ENCODE assay signal across 8 mouse cellular contexts in genomic region chr17:22866845-22867481, GRCm38 (mm10). TPM values are rescaled to one million over a fixed set of nuclear protein-coding genes. Genes with fewer than 3 reads are reported as not detected.
DNase-seq lines count a peak whose midpoint lies in the region; ATAC-seq and TF ChIP-seq lines count a peak whose summit lies in the region.

Gene Zfp945, minus strand, starts transcription at chr17:22867134.

- TF ChIP-seq POLR2A in bone marrow macrophage, adult 2 months (IDR thresholded peaks at IDR 0.05; ENCODE audit: borderline replicate concordance, low read depth, low read length) = no peak
- TF ChIP-seq POLR2A in embryonic fibroblast, embryonic 13.5 days (IDR thresholded peaks at IDR 0.05; ENCODE audit: low read depth, low read length) = peak; percentile 50
- TF ChIP-seq POLR2A in spleen, adult 2 months (IDR thresholded peaks at IDR 0.05; ENCODE audit: low read depth, low read length) = no peak

- no peaks in the 10 kb centered on the region for H3K27me3 ChIP-seq in limb, embryonic 12.5 days
- H3K27me3 ChIP-seq in midbrain, embryonic 14.5 days (ENCODE audit: control insufficient read depth, insufficient read depth, low read length) = no peaks in the 10 kb centered on the region
- no peaks in the 10 kb centered on the region for H3K27me3 ChIP-seq in spleen, adult 2 months (ENCODE audit: control insufficient read depth, insufficient read depth, low read length)

- no peak for TF ChIP-seq CTCF in bone marrow macrophage, adult 2 months (IDR thresholded peaks at IDR 0.05; ENCODE audit: low read depth, low read length)
- TF ChIP-seq CTCF in embryonic fibroblast, embryonic 13.5 days (IDR thresholded peaks at IDR 0.05; ENCODE audit: borderline replicate concordance, insufficient read depth, low read length) = no peak
- TF ChIP-seq CTCF in spleen, adult 2 months (IDR thresholded peaks at IDR 0.05; ENCODE audit: extremely low read depth, insufficient read depth, insufficient read length, insufficient replicate concordance) = no peak

- peak within 1 kb of the TSS; percentile 50 for H3K27ac ChIP-seq in bone marrow macrophage, adult 2 months (ENCODE audit: insufficient read depth, low read depth, low read length)
- H3K27ac ChIP-seq in embryonic fibroblast, embryonic 13.5 days (ENCODE audit: insufficient read depth, low read length) = peak within 1 kb of the TSS; percentile 92
- H3K27ac ChIP-seq in limb, embryonic 12.5 days = peak within 1 kb of the TSS; percentile 91
- peak within 1 kb of the TSS; percentile 75 for H3K27ac ChIP-seq in midbrain, embryonic 14.5 days (replicated peaks; ENCODE audit: low read depth, low read length)
- peak within 1 kb of the TSS; percentile 58 for H3K27ac ChIP-seq in spleen, adult 2 months (ENCODE audit: insufficient read depth, low read length)

- H3K9me3 ChIP-seq in limb, embryonic 12.5 days = no peaks in the 10 kb centered on the region
- no peaks in the 10 kb centered on the region for H3K9me3 ChIP-seq in midbrain, embryonic 14.5 days (ENCODE audit: control insufficient read depth, low read length)

- 0 out of 2 replicates have a peak, but pooled peaks cover 5% of the 10 kb centered on the region for H3K4me1 ChIP-seq in bone marrow macrophage, adult 2 months (ENCODE audit: control insufficient read depth, insufficient read depth, low read length)
- no peaks in the 10 kb centered on the region for H3K4me1 ChIP-seq in embryonic fibroblast, embryonic 13.5 days (ENCODE audit: control insufficient read depth, insufficient read depth, low read length)
- H3K4me1 ChIP-seq in limb, embryonic 12.5 days (replicated peaks) = peaks cover 4% of the 10 kb centered on the region; the same call in 1 of the 2 replicates
- H3K4me1 ChIP-seq in midbrain, embryonic 14.5 days (ENCODE audit: control insufficient read depth, insufficient read depth, low read length) = peaks cover 13% of the 10 kb centered on the region
- peaks cover 4% of the 10 kb centered on the region for H3K4me1 ChIP-seq in spleen, adult 2 months (ENCODE audit: control insufficient read depth, insufficient read depth, insufficient read length)

- ATAC-seq in limb, embryonic 12.5 days (ENCODE audit: insufficient number of reproducible peaks, insufficient read depth, low FRiP score, low TSS enrichment, low read depth) = peak; percentile 98
- ATAC-seq in midbrain, embryonic 14.5 days (ENCODE audit: low FRiP score, low TSS enrichment) = peak; percentile 93

- peak within 1 kb of the TSS; percentile 64 for H3K4me2 ChIP-seq in limb, embryonic 12.5 days
- peak within 1 kb of the TSS; percentile 52 for H3K4me2 ChIP-seq in midbrain, embryonic 14.5 days (ENCODE audit: low read length)

- peak within 1 kb of the TSS; percentile 76 for H3K4me3 ChIP-seq in bone marrow macrophage, adult 2 months (ENCODE audit: insufficient read depth, low read length)
- H3K4me3 ChIP-seq in embryonic fibroblast, embryonic 13.5 days (ENCODE audit: insufficient read depth, low read length) = peak within 1 kb of the TSS; percentile 95
- peak within 1 kb of the TSS; percentile 61 for H3K4me3 ChIP-seq in limb, embryonic 12.5 days (replicated peaks)
- peak within 1 kb of the TSS; percentile 81 for H3K4me3 ChIP-seq in midbrain, embryonic 14.5 days (replicated peaks; ENCODE audit: low read depth, low read length)
- peak within 1 kb of the TSS; percentile 71 for H3K4me3 ChIP-seq in spleen, adult 2 months (ENCODE audit: extremely low read depth, insufficient read depth, insufficient read length)

- peaks cover 19% of the 10 kb centered on the region for H3K36me3 ChIP-seq in limb, embryonic 12.5 days
- H3K36me3 ChIP-seq in midbrain, embryonic 14.5 days (ENCODE audit: control insufficient read depth, insufficient read depth, low read length) = peaks cover 14% of the 10 kb centered on the region
- peaks cover 4% of the 10 kb centered on the region for H3K36me3 ChIP-seq in spleen, adult 2 months (ENCODE audit: control insufficient read depth, insufficient read depth, low read length)

- peak within 1 kb of the TSS; percentile 75 for H3K9ac ChIP-seq in limb, embryonic 12.5 days (replicated peaks)
- peak within 1 kb of the TSS; percentile 79 for H3K9ac ChIP-seq in midbrain, embryonic 14.5 days (replicated peaks; ENCODE audit: low read length)

- peak; percentile 40 to 44 for DNase-seq in B cell, adult 2 months
- peak; percentile 75 for DNase-seq in heart, adult 8-10 months (ENCODE audit: low spot score)
- DNase-seq in kidney, adult 8-10 months = peak; percentile 79 to 84
- peak; percentile 89 for DNase-seq in midbrain, embryonic 14.5 days
- DNase-seq in spleen, adult 2 months (ENCODE audit: low read depth in 1 of 2, low spot score in 2 of 2) = peak; percentile 9 to 30

- under 1% methylated on average over 20 of the region's 20 CpGs for WGBS in limb, embryonic 12.5 days
- WGBS in midbrain, embryonic 14.5 days = under 1% methylated on average over 20 of the region's 20 CpGs
- WGBS in spleen, adult 2 months = 1% methylated on average over 20 of the region's 20 CpGs

RNA-seq across cellular contexts. Expression of gene Zfp945, which starts in this region (rescaled TPM):
- polyA plus RNA-seq in bone marrow macrophage, adult 2 months (2012; ENCODE audit: insufficient read depth, insufficient read length, missing spikeins) = 13.5 and 14.0 TPM in 2 replicates
- polyA plus RNA-seq in embryonic fibroblast, embryonic 13.5 days (2011; ENCODE audit: insufficient read length, low read depth, missing spikeins) = 13.5 and 20.1 TPM in 2 replicates
- 1 to 10 TPM; 4.1 to 7.5 (median 6.0) TPM for total RNA-seq in heart, adult 8-10 months (2022)
- 26.6 and 28.8 TPM in 2 replicates for polyA plus RNA-seq in limb, embryonic 12.5 days (2016; fragmentation: Nextera tagmentation; extraction: Ambion mirVana)
- polyA plus RNA-seq in midbrain, embryonic 14.5 days (2014; fragmentation: Nextera tagmentation; extraction: Ambion mirVana) = 23.5 and 28.1 TPM in 2 replicates
- polyA plus RNA-seq in spleen, adult 2 months (2012; rRNA removed) = 1.3 and 1.4 TPM in 2 replicates

Comparison
In these comparisons a context has a peak if more than half of its experiments do, and no peak if none do; other contexts are left out.
1. Peak in every context shown above with its lines: DNase-seq, ATAC-seq, H3K4me3 ChIP-seq and H3K27ac ChIP-seq.
2. DNase-seq: peak in every context shown above with its lines; median percentile 89 in midbrain, embryonic 14.5 days; 82 in kidney, adult 8-10 months; 75 in heart, adult 8-10 months; 42 in B cell, adult 2 months; 20 in spleen, adult 2 months.